Mouse (Mus musculus): ENCODE measurements at regions not wholly inside any gene's neighbourhood (a gene's known extent, or its start where the extent isn't known, plus 50 kb on each side); places are given as distances from the start of the nearest gene placed in this dataset.

- TF ChIP-seq CTCF (IDR thresholded peaks at IDR 0.05; ENCODE audit: low read depth), result no peak
- no peak for TF ChIP-seq EP300 (IDR thresholded peaks at IDR 0.05; ENCODE audit: low read depth)
These were observed 74.2 kb upstream of the Xpo1 start for GRCm38 (mm10) chr11:23181647-23182046.
